Mouse (Mus musculus) mature B cell (primary cell): Measurements from ENCODE around the gene Scarb2.

Experiments
- in situ Hi-C: fragments of 300-500 bp; cut with MboI; formaldehyde crosslinking; loops from 2 replicates; pipeline ENCODE4 v1.14.3; 2019

The Scarb2 gene

DNA sequence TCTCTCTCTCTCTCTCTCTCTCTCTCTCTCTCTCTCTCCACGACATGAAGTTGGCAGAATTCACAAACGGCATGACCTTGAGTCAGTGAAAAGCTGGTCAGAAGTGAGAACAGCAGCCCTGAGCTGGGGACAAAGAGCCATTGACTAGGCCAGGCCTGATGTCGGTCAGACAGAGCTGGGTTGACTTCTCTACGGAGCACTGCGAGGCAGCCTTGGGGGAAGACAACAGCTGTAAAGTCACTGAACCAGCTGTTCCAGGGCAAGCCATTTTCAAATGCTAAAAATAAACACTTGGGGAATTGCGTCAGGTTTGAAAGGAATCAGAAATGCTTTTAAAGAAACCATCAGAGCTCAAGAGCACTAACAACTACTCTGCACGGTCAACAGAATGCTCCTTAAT is 13.2 kb downstream of the Scarb2 start:
- in situ Hi-C loops = no loop called here

DNA sequence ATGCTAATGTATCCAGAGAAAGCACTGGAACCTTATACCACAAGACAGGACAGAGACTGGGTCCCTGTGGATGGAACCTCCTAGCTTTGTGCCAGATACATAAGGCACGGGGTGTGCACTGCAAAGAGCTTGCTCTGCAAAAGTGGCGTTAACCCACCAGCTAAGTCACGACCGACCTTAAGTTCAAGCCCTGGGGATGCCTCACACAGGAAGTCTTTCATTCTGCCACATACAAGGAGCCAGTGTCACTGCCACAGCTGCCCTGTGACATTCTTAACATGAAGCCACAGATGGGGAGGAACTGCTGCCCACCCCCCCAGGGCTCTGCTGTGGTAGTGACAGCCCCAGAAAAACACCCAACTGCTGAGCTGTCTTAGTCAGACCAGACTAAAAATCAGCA is 15.9 kb downstream of the Scarb2 start:
- in situ Hi-C loops = no loop called here

DNA sequence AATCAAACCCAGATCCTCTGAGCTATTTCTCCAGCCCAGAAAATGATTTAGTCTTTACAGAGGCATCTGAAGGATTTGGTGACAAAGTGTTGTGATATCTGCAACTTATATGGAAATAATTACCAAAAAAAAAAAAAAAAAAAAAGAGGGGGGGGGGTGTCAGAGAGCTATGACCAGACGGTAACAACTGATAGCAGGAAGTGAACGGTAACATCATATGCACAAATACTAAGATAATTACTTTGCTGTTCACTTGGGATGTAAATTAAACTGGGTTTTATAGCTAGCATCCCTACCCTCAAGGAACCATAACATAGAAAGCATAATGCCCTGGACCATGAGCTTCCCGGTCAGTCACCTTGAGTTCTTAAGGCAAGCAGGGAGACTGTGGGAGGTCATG is 16.3 kb downstream of the Scarb2 start:
- in situ Hi-C loops = no loop called here

DNA sequence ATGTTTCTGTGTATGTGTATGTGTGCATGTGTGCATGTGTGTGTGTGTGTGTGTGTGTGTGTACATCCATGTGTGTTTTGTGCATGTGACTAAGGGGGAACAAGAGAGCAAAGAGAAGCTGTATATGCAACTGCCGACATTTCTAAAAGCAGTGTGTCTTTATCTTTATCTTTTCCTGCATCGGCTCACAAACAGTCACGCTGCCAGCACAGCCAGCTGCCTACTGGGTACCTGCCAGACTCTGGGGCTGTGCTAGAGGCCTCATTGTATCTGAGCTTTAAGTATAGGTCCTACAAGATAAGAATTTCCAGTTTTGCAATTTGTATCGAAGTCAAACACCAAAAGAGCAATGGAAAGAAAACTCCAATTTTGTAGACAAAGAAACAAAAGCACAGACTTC is 17.1 kb downstream of the Scarb2 start:
- in situ Hi-C loops = no loop called here

DNA sequence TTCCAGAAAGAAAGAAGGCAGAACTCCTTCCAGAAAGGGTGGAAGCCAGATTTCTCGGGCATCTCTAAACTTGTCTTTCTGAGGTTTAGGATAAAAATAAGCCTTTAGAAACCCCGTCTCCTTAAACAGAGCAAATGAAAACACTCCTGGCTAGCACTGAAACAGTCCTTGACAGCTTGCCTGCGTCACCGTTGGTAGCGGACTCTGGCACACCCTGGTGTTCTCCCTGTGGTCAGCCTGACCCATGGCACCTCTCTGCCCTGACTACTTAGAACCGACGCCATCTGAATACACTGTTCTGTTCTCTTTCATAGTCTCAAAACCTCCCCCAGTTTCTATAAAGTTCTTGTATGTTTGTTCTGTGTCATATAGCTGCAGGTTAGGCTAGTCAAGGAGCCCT is 17.7 kb downstream of the Scarb2 start:
- in situ Hi-C loops = no loop called here

DNA sequence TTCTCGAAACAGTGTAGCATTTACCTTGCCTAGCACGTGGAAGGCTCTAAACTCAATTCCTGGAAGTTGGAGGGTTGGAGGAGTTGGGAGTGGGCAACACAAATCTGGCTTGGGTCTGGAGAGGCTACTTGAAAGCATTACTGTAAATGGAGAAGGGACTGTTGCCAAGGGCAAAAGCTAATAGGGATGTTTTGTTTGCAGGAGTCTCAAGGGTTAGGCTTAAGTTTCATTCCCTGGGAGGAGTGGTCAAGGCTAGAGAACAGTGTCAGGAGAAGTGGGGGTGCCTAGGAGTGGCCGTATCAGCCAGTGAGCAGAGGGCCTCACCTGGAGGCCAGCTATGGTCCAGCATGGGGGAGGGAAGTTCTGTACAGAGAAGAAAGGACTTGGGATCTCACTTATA is 18.2 kb downstream of the Scarb2 start:
- in situ Hi-C loops = no loop called here

DNA sequence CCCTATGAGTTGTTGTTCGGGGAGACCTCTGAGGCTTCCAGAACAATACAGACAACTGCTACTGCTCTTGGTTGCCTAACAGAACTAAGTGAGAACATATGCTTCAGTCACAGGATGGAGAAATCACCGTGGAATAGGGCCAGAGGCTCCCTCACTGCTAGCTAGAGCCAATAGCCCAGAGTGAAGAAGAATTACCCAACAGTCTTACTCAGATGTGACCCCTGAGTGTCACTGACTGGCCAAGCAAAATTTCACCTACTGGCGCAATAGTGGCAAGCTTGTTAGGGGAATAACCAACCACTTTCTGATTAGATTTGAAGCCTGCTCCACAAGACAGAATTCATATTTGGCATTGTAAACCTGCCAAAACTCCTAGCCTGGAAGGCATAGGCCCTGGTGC is 19.9 kb downstream of the Scarb2 start:
- in situ Hi-C loops = no loop called here

DNA sequence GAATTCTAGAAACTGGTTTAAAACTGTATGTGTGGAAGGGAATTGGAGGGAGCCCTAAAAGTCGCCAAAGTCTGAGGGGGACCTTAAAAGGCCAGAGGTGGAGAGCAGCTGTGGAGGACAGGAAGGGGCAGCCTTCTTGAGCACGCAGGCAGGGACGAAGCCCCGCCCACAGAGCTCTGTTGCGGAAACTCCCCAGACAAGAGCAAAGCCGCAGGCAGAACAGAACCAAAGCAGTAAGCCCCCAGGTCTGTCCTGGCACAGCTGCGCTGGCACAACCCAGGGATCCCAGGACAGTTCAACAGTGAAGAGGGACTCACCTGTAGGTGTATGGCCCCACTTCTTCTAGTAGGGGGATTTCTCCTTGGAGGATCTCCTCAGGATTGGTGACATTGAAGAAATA is 21.8 kb downstream of the Scarb2 start:
- in situ Hi-C loops = no loop called here

DNA sequence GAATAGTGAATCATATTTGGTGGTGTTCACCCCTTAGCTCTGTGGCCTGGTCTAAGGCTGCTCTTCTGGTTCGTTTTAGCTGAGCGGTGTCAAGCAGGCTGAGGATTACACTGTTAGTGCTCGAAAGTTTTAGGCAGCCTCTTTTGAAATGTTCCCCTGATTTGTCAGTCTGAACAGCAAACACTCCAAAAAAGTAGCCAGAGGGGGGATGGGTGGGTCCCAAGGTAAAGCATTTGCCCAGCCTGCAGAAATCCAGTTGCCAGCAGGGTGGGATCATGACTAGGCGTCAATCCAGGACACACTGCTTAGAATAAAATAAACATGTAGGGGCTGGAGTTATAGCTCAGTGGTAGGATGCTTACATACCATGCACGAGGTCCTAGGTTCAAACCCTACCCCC is 33.8 kb downstream of the Scarb2 start:
- in situ Hi-C loops = loop anchor here (25.0 kb wide), 1 partner anchor 189 kb away; no protein-coding TSS in a partner anchor

DNA sequence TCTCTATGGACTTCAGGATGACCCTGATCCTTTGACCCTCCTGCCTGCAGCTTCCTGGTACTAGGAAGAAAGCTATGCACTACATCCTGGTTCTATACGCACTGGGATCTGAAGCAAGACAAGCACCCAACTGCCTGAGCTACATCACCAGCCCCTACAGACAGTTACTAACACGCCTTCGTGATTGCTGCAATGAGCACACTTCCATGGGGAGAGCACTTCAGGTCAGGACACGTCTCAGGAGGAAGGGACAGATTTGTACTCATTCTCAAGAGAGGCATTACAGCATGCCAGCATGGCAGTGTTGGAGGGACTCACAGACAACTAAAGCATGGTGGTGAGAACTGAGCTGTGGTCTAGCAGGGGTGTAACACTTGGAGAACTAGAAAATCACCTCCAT is 35.1 kb downstream of the Scarb2 start:
- in situ Hi-C loops = loop anchor here (25.0 kb wide), 1 partner anchor 191 kb away; no protein-coding TSS in a partner anchor

DNA sequence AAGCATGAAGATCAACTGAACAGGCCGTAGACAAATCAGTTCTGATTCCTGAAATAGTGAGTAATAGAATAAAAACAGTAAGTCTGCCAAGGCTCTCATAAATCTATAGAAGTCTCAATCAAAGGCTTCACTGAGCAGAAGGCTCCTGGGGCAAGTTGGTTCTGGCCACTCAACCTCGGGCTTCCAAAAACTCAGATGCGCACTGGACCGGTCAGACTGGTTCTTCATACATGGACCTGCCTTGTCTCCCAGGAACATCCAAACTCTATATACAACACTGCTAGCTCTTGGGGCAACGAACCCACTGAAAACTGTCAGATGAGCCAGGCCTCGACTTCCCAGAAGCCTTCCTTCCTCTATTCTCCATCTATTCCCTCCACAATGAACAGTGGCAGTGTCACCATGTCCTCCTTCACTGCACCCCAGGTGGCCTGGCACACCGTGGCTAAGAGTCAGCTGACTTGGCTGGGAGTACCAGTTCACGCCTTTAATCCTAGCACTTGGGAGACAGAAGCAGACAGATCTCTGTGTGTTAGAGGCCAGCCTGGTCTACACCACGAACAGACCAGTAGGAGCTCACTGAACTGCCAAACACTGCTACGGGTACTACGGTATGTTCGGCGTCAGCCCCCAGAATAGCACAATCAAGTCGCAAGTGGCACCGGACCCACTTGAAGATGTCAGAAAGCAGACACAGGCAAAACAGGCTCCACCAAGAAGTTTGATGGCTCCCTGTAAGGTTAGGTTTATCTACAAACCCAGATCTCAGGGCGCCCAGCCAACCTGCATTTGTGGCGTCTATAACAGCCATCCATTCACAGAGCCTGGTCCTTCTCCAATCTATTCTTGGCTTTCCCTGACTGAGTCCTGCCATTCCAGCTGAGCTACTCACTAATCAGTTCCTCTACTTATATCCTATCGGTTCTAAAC is 37.2 kb downstream of the Scarb2 start:
- in situ Hi-C loops = loop anchor here (25.0 kb wide), 1 partner anchor 193 kb away; no protein-coding TSS in a partner anchor

DNA sequence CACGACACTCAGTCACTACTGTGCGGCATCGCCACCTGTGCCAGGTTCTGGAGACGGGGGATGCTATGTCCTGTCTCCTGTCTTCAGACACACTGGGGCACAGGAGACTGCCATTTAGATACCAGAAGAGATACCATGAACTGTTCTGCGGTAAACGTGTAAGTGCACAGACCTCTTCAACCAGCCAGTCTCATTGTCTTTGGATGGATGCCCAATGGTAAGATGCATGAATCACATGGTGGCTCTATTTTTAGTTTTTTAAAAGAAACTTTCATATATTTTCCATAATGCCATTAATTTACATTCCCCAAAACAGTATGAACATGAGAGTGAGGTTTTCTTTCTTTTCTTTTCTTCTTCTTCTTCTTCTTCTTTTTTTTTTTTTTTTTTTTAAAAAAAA is 38.4 kb downstream of the Scarb2 start:
- in situ Hi-C loops = loop anchor here (25.0 kb wide), 1 partner anchor 194 kb away; no protein-coding TSS in a partner anchor

DNA sequence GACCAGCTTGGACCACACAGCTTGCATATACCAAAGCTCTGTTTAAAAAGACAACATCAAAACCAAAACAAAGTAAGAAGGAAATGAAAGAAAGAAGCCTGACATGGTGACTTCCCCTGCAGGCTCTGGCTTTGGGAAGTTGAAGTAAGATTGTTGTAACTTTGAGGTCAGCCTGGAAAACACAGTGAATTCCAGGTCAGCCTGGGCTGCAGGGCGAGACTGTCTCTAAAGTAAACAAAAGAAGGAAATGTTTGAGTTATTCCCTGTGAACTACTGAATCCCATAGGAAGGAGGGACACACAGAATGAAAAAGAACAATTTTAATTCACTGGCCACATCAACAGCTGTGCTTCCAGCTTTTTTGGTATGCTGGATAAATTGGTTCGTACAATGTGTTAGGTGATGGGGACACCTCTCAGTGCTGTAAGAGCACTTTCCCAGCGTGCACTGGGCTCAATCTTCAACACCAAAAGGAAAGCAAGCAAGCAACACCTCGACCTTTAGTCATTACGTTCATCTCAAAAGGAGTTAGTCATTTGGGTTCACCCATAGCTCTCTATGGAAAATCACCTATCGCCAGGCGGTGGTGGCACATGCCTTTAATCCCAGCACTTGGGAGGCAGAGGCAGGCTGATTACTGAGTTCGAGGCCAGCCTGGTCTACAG is 39.4 kb downstream of the Scarb2 start:
- in situ Hi-C loops = loop anchor here (25.0 kb wide), 1 partner anchor 195 kb away; no protein-coding TSS in a partner anchor

DNA sequence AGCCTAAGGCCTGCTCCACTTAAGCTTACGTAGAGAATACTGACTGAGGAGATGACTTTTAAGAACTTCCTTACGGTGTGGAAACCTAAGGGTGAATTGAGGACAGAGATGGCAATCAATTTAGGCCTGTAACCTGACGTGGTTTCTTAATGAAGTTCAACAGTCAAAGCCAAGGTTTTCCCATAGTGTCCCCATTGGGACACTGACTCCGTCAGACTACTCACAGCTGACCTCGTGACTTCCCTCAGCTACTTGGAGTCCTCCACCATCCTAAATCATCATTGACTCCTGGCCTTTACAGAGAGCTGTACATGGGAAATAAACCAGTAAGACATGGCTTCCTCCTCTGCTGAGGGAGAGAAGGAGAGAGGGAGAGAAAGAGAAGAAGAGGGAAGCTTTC is 41.1 kb downstream of the Scarb2 start:
- in situ Hi-C loops = loop anchor here (25.0 kb wide), 1 partner anchor 197 kb away; no protein-coding TSS in a partner anchor

DNA sequence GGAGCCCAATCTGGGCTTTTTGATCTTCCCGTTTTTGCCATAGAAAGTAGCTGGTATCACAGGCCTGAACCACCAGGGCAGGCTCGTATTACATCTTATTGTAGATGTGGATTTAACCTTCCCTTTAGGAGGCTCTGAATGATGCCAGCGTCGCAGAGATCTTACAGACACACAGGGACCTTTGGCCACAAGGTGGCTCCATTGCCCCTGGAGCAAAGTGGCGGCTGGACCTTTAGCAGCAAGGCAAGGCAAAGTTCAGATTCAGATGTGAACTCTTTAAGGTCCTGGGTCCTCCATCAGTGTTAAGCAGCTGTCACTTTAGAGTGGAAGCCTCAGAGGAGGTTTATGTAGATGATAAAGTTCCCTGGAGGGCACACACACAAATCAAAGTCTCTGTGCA is 45.3 kb downstream of the Scarb2 start:
- in situ Hi-C loops = loop anchor here (25.0 kb wide), 1 partner anchor 201 kb away; no protein-coding TSS in a partner anchor

DNA sequence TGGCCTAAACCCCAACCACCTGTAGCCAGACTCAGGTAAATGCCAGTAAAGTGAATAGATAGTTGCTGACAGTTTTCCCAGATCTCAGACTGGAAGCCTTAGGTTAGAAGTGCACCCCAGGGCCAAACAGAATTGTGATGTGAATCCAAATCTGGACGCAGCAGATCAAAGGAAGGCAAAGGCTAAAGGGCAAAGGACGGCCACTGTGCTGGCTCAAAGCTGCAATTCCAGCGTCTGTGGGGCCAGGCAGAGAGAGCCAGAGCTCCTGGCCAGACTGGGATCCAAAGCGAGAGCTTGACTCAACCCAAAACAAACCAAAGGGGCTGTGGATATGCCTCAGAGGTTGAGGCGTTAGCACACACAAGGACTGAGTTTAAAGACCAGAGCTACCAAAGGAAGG is 47.9 kb downstream of the Scarb2 start:
- in situ Hi-C loops = loop anchor here (25.0 kb wide), 1 partner anchor 204 kb away; no protein-coding TSS in a partner anchor

DNA sequence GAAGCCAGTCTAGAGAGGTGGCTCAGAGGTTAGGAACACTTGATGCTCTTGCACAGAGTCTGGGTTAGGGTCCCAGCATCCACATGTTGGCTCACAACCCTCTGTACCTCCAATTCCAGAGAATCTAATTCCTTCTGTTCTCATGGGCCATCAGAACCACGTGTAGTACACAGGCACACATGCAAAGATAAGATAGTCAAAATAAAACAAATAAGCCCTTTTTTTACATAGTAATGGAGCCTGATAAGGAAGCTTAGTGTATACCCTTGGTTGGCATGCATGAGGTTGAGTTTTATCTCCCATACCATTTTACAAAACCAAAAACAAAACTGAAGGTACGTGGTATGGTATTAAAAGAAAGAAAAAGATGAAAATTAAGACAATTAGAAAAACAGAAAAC is 49.2 kb downstream of the Scarb2 start:
- in situ Hi-C loops = loop anchor here (25.0 kb wide), 1 partner anchor 205 kb away; no protein-coding TSS in a partner anchor

DNA sequence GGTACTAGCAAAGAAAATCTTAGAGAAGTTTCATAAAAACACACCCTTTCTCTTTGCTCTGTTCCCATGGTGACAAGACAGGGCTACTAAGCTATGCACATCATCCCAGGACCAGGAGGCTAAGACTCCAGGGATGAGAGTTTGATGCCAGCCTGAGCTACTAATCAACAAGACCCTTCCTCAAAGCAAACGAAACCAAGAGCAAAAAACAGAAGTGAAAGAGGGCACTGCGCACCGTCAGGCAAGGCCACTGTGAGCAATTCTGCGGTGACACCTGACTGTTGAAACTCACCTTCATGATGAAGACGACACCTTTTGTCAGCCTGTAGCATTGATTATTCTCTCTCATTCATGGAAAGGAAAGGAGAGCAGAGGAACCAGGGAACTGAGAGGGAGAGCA is 53.8 kb downstream of the Scarb2 start:
- in situ Hi-C loops = loop anchor here (25.0 kb wide), 1 partner anchor 209 kb away; no protein-coding TSS in a partner anchor

DNA sequence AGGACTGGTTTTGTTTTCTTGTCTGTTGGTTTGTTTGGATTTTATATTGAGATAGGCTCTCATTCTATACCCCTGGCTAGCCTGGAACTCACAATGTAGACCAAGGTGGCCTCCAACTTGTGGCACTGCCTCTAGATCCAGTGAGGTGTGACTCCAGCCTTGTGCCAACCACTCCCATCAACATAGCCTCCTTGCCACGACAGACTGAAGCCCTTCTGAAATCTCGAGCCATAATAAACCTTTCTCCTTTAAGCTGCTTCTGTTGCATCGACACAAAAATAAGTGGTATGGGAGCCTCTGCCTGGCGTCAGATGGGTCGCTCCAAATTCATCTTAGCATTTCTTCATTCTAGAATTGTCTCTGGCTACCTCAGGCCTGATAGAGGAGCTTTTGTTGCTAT is 59.9 kb downstream of the Scarb2 start:
- in situ Hi-C loops = no loop called here

DNA sequence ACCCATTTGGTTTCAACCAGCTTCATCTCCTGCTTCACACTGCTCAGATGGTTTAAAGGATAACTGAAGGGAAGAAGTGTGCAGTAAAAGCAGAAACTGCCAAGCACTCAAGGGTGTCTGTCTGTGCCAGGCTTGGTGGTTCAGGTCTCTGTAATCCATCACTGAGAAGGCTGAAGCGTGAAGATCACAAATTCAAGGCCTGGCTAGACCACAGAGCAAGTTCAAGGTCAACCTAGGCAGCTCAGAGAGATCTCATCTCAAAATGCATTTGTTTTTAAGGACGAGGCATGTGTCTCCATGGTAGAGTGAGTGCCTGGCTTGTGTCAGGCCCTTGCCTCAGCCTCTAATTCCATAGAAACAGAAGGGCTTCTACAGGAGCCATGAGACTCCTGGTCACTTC is 61.6 kb downstream of the Scarb2 start:
- in situ Hi-C loops = no loop called here

DNA sequence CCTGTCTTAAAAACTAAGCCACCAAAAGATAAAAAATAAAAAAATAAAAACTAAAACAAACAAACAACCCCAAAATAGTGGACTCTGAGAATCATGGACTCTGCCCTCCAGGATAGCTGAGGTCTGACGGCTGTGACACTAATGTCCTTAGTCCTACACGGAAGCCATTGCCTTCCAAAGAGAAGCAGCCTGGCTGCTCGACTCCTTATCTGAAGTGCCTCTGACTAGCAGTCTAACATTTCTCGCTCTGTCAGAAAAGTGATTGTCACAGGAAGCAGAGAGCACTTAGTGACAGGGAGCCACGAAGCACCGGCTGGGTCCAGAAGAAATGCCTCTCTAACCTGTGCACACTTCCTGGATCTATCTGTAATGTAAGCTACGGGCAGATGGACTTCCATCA is 63.7 kb downstream of the Scarb2 start:
- in situ Hi-C loops = no loop called here

DNA sequence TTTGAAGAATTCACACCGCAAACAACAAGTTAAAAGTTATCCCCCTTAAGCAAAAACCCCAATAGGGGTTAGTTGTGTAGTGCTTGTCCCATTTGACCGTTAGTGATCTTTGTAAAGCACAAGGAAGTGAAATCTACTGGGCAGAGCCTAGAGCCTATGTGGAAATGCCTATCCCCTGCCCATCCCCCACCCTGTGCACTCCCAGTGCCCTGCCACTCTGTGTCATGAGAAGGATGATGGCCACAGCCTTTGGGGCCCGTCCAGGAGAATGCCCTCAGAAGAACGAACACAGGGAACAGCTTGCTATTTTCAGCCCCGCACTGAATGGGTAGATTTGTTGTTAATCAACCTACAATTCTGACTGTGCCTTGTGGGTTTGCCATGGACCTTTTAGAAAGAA is 65.1 kb downstream of the Scarb2 start:
- in situ Hi-C loops = no loop called here

DNA sequence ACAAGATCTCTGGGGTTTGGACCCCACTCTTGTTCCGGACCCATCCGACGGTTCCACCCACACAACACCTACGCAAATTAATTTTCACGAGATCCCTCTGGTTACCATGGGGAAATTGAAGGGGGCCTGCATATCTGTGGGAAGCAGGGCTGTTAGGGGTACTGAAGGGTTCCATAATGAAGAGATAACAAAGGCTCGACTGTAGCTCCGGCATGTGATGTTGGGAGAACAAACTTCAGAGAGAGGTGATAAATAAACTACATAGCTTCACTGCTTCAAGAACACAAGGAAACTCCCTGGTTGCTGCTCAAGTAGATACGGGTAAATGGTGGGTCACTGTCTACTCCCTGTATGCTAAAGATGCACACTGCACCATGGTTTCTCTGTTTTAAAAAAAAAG is 68.1 kb downstream of the Scarb2 start:
- in situ Hi-C loops = loop anchor here (5.0 kb wide), 1 partner anchor 69 kb away; the partner anchor contains the start of gene Scarb2
